Comparison of ENCODE assay signal across 21 mouse cellular contexts in the genomic region with DNA sequence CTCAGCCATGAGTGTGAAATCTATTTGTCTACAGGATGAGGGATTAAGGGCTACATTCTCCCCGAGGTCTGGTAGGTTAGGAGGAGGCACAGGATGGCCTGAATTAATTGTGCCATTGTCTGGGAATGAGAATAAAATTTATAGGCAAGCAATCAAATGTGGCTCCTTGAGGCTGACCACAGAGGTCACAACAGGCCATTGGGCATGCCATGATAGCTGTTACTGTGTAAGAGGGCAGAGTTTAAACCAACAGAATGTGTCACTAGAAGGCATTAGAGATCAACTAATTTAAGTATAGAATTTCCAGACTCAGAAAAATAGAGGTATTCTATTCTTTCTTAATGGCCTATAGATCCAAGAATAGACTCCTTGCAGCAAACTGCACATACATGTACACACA. TPM values are rescaled to one million over a fixed set of nuclear protein-coding genes. Genes with fewer than 3 reads are reported as not detected.
DNase-seq lines count a peak whose midpoint lies in the region; ATAC-seq and TF ChIP-seq lines count a peak whose summit lies in the region.
"Had no signal": no experiment of that assay in that cellular context is flagged by ENCODE, and none has a peak within 500 bp of the region (broad histone marks: within the 10 kb centered on the region; RNA-seq: fewer than 3 reads in every experiment).

No protein-coding gene starts in this region.

- H3K9ac ChIP-seq in liver, adult 2 months (ENCODE audit: low read depth, low read length): no peak overlapping the region
- H3K9ac ChIP-seq in liver, postnatal 0 days (replicated peaks): no peak overlapping the region
- H3K9ac ChIP-seq: embryonic facial prominence, embryonic 12.5 days; forebrain, embryonic 13.5 days; forebrain, embryonic 15.5 days; forebrain, postnatal 0 days had no signal

- no peaks in the 10 kb centered on the region for H3K36me3 ChIP-seq in liver, adult 2 months (ENCODE audit: control insufficient read depth, insufficient read depth, low read length)
- no peaks in the 10 kb centered on the region for H3K36me3 ChIP-seq in liver, postnatal 0 days (replicated peaks; ENCODE audit: insufficient read depth, low read length)
- H3K36me3 ChIP-seq: embryonic facial prominence, embryonic 10.5 days; embryonic facial prominence, embryonic 12.5 days; forebrain, embryonic 15.5 days; G1E had no signal

- H3K79me2 ChIP-seq in liver, adult 2 months (ENCODE audit: control insufficient read depth, insufficient read depth, low read length): no peaks in the 10 kb centered on the region

- peaks cover 5% of the 10 kb centered on the region for H3K9me3 ChIP-seq in liver, postnatal 0 days (ENCODE audit: low read length)
- H3K9me3 ChIP-seq: embryonic facial prominence, embryonic 10.5 days; embryonic facial prominence, embryonic 12.5 days; forebrain, embryonic 15.5 days; G1E had no signal

- no peak for TF ChIP-seq EP300 in liver, postnatal 0 days (IDR thresholded peaks at IDR 0.05; ENCODE audit: low read depth)

- in situ Hi-C loops in Patski (cut with MboI; ENCODE audit: low pct_unique_long_range_greater_than_20kb): no loop called here

- no peak overlapping the region for H3K4me3 ChIP-seq in liver, adult 2 months (ENCODE audit: insufficient read depth, low read depth, low read length)
- no peak overlapping the region for H3K4me3 ChIP-seq in liver, postnatal 0 days (ENCODE audit: low read depth, low read length)
- H3K4me3 ChIP-seq: embryonic facial prominence, embryonic 10.5 days; embryonic facial prominence, embryonic 12.5 days; forebrain, embryonic 13.5 days; forebrain, embryonic 15.5 days had no signal

- 90% methylated on average over 1 of the region's 1 CpGs for WGBS in liver, adult 2 months
- 65% methylated on average over 1 of the region's 1 CpGs for WGBS in liver, postnatal 0 days (ENCODE audit: insufficient replicate concordance)

- H3K27ac ChIP-seq in liver, adult 2 months (replicated peaks; ENCODE audit: insufficient read depth, low read depth, low read length): no peak overlapping the region
- no peak overlapping the region for H3K27ac ChIP-seq in liver, postnatal 0 days (ENCODE audit: low read depth)
- H3K27ac ChIP-seq: embryonic facial prominence, embryonic 10.5 days; embryonic facial prominence, embryonic 12.5 days; forebrain, embryonic 13.5 days; forebrain, embryonic 15.5 days had no signal

- POLR2A ChIA-PET in Patski (lab: Charles Lee): no interaction called here

- H3K4me2 ChIP-seq in liver, postnatal 0 days (ENCODE audit: low read depth, low read length): no peak overlapping the region
- H3K4me2 ChIP-seq: embryonic facial prominence, embryonic 12.5 days; forebrain, embryonic 13.5 days; forebrain, embryonic 15.5 days had no signal

- no peak for TF ChIP-seq POLR2A in liver, adult 2 months (IDR thresholded peaks at IDR 0.05; ENCODE audit: extremely low read depth, insufficient read depth, low read length)

- no peak for ATAC-seq in liver, postnatal 0 days
- peak; percentile 48 for ATAC-seq in Patski
- ATAC-seq: CD4-positive, CD25-positive, alpha-beta regulatory T cell, adult 4 months; forebrain, embryonic 13.5 days; forebrain, embryonic 15.5 days; forebrain, postnatal 0 days had no signal

- peak; percentile 72 for DNase-seq in liver, adult 2 months (ENCODE audit: extremely low read depth, low read depth, low spot score)
- no peak for DNase-seq in liver, postnatal 0 days
- DNase-seq in 3T3-L1 (ENCODE audit: low read depth, low spot score) (peak; percentile 50), Patski (ENCODE audit: low read depth, low spot score) (peak; percentile 88)
- DNase-seq in layer of hippocampus, adult 9-11 months: no peak
- no peak for DNase-seq in thymus, postnatal 0 days (ENCODE audit: low spot score)
- DNase-seq: adrenal gland, adult 8-10 months; adrenal gland, postnatal 14 days; cerebellum, adult 11-12 months; cerebellum, adult 2 months; cerebellum, adult 9-10 months; cerebellum, postnatal 10 days; cerebellum, postnatal 25 days; forebrain, postnatal 0 days had no signal

- CTCF ChIA-PET in Patski (lab: Charles Lee): interaction anchor here (1.1 kb wide), 1 partner anchor 42 kb away, joined by 3 read pairs; no protein-coding TSS in a partner anchor

- H3K27me3 ChIP-seq in liver, adult 2 months (ENCODE audit: control insufficient read depth, insufficient read depth, low read length): no peaks in the 10 kb centered on the region
- no peaks in the 10 kb centered on the region for H3K27me3 ChIP-seq in liver, postnatal 0 days (ENCODE audit: insufficient read depth, low read length)
- H3K27me3 ChIP-seq in Patski: no peaks in the 10 kb centered on the region
- H3K27me3 ChIP-seq: embryonic facial prominence, embryonic 12.5 days; forebrain, embryonic 13.5 days; forebrain, embryonic 15.5 days had no signal

- H3K4me1 ChIP-seq in liver, adult 2 months (ENCODE audit: control insufficient read depth, insufficient read depth, low read length): peaks cover 14% of the 10 kb centered on the region
- peaks cover 14% of the 10 kb centered on the region for H3K4me1 ChIP-seq in liver, postnatal 0 days (ENCODE audit: insufficient read depth)
- H3K4me1 ChIP-seq: forebrain, embryonic 13.5 days; forebrain, embryonic 15.5 days had no signal

- no peak for TF ChIP-seq CTCF in liver, adult 2 months (IDR thresholded peaks at IDR 0.05; ENCODE audit: low read depth, low read length)
- TF ChIP-seq CTCF in liver, postnatal 0 days (IDR thresholded peaks at IDR 0.05; ENCODE audit: low read depth): no peak
- peak; percentile 18 for TF ChIP-seq CTCF in Patski (IDR thresholded peaks at IDR 0.05)

RNA-seq across cellular contexts. Expression of gene Il1r1, which starts 4.3 kb away (rescaled TPM):
- total RNA-seq in liver, adult 2 months (2014; rRNA removed): 9.4 and 16.0 TPM in 2 replicates
- 2.0 and 5.5 TPM in 2 replicates for polyA plus RNA-seq in liver, adult 2 months (2012; rRNA removed)
- 12.7 and 15.1 TPM in 2 replicates for polyA plus RNA-seq in liver, postnatal 0 days (2015; fragmentation: Nextera tagmentation; extraction: Ambion mirVana)
- 32.6 TPM for polyA plus RNA-seq in Patski (2021)
- 6.5 and 7.5 TPM in 2 replicates for polyA plus RNA-seq in thymus, postnatal 0 days (2015; fragmentation: Nextera tagmentation; extraction: Ambion mirVana)
- total RNA-seq: CH12.LX had no signal
- polyA plus RNA-seq: CD4-positive, CD25-positive, alpha-beta regulatory T cell, adult 4 months; G1E had no signal

Comparison
In these comparisons a context has a peak if more than half of its experiments do, and no peak if none do; other contexts are left out.
1. DNase-seq: peak in liver, adult 2 months (single experiment), 3T3-L1 (single experiment) and Patski (single experiment); none in liver, postnatal 0 days (single experiment), layer of hippocampus, adult 9-11 months (single experiment) and thymus, postnatal 0 days (single experiment).